Mouse (Mus musculus): Measurements from ENCODE around the gene Gnpnat1. TPM values are rescaled to one million over a fixed set of nuclear protein-coding genes. Genes with fewer than 3 reads are reported as not detected.

Gnpnat1 gene
- polyA plus RNA-seq, 1 experiment, result 98.5 TPM

- Histone ChIP-seq H3K27me3 (ENCODE audit: control insufficient read depth, insufficient read depth, low read length, poor library complexity, severe bottlenecking) (no peaks in the 10 kb centered on the region), H3K4me1 (ENCODE audit: control insufficient read depth, insufficient read depth, low read length) (peaks cover 1% of the 10 kb centered on the region), H3K9me3 (replicated peaks; ENCODE audit: control insufficient read depth, insufficient read depth, low read length, poor library complexity, severe bottlenecking) (no peaks in the 10 kb centered on the region), H3K9ac (ENCODE audit: low read depth, poor library complexity, severe bottlenecking) (peak overlapping the region; percentile 65), H3K36me3 (ENCODE audit: control insufficient read depth, insufficient read depth, low read length, poor library complexity, severe bottlenecking) (no peaks in the 10 kb centered on the region), H3K27ac (ENCODE audit: insufficient read depth, low read length) (peak overlapping the region; percentile 98), H3K4me3 (ENCODE audit: low read depth, low read length) (peak overlapping the region; percentile 17)
- TF ChIP-seq EP300 (IDR thresholded peaks at IDR 0.05; ENCODE audit: insufficient read depth, low read depth, low read length) (peak; percentile 96), POLR2A (IDR thresholded peaks at IDR 0.05; ENCODE audit: insufficient read depth, low read length) (no peak)
Measured at GRCm38 (mm10) chr14:45445445-45445844, 40.7 kb upstream of the Gnpnat1 start.

GRCm38 (mm10) chr14:45444870-45445269 is 40.2 kb upstream of the Gnpnat1 start:
- peak overlapping the region; percentile 65; the same call in 1 of the 2 replicates for H3K9ac ChIP-seq (ENCODE audit: low read depth, poor library complexity, severe bottlenecking)
- no peaks in the 10 kb centered on the region for H3K9me3 ChIP-seq (replicated peaks; ENCODE audit: control insufficient read depth, insufficient read depth, low read length, poor library complexity, severe bottlenecking)
- no peaks in the 10 kb centered on the region for H3K27me3 ChIP-seq (ENCODE audit: control insufficient read depth, insufficient read depth, low read length, poor library complexity, severe bottlenecking)
- peaks cover 1% of the 10 kb centered on the region for H3K4me1 ChIP-seq (ENCODE audit: control insufficient read depth, insufficient read depth, low read length)
- H3K36me3 ChIP-seq (ENCODE audit: control insufficient read depth, insufficient read depth, low read length, poor library complexity, severe bottlenecking), result no peaks in the 10 kb centered on the region
- TF ChIP-seq CTCF (IDR thresholded peaks at IDR 0.05; ENCODE audit: low read depth, low read length) (no peak), EP300 (IDR thresholded peaks at IDR 0.05; ENCODE audit: insufficient read depth, low read depth, low read length) (0 out of 2 replicates have a peak, but pooled peaks have one; percentile 21)
- peak overlapping the region; percentile 98 for H3K27ac ChIP-seq (ENCODE audit: insufficient read depth, low read length)
- H3K4me3 ChIP-seq (ENCODE audit: low read depth, low read length), result 0 out of 2 replicates have a peak overlapping the region, but pooled peaks have one; percentile 17

- peaks cover 1% of the 10 kb centered on the region for H3K4me1 ChIP-seq (ENCODE audit: control insufficient read depth, insufficient read depth, low read length)
- TF ChIP-seq POLR2A (IDR thresholded peaks at IDR 0.05; ENCODE audit: insufficient read depth, low read length) (no peak), EP300 (IDR thresholded peaks at IDR 0.05; ENCODE audit: insufficient read depth, low read depth, low read length) (no peak), CTCF (IDR thresholded peaks at IDR 0.05; ENCODE audit: low read depth, low read length) (no peak)
- no peaks in the 10 kb centered on the region for H3K27me3 ChIP-seq (ENCODE audit: control insufficient read depth, insufficient read depth, low read length, poor library complexity, severe bottlenecking)
- H3K9ac ChIP-seq (ENCODE audit: low read depth, poor library complexity, severe bottlenecking), result 0 out of 2 replicates have a peak overlapping the region, but pooled peaks have one; percentile 47
- no peak overlapping the region for H3K4me3 ChIP-seq (ENCODE audit: low read depth, low read length)
- H3K27ac ChIP-seq (ENCODE audit: insufficient read depth, low read length), result peak overlapping the region; percentile 74
- no peaks in the 10 kb centered on the region for H3K36me3 ChIP-seq (ENCODE audit: control insufficient read depth, insufficient read depth, low read length, poor library complexity, severe bottlenecking)
- H3K9me3 ChIP-seq (replicated peaks; ENCODE audit: control insufficient read depth, insufficient read depth, low read length, poor library complexity, severe bottlenecking), result no peaks in the 10 kb centered on the region
Measured at GRCm38 (mm10) chr14:45442781-45443560, 38.3 kb upstream of the Gnpnat1 start.

- no peak overlapping the region for H3K4me3 ChIP-seq (ENCODE audit: low read depth, low read length)
- peaks cover 3% of the 10 kb centered on the region for H3K4me1 ChIP-seq (ENCODE audit: control insufficient read depth, insufficient read depth, low read length)
- TF ChIP-seq EP300 (IDR thresholded peaks at IDR 0.05; ENCODE audit: insufficient read depth, low read depth, low read length) (no peak), CTCF (IDR thresholded peaks at IDR 0.05; ENCODE audit: low read depth, low read length) (no peak), POLR2A (IDR thresholded peaks at IDR 0.05; ENCODE audit: insufficient read depth, low read length) (no peak)
- H3K36me3 ChIP-seq (ENCODE audit: control insufficient read depth, insufficient read depth, low read length, poor library complexity, severe bottlenecking), result no peaks in the 10 kb centered on the region
- H3K27me3 ChIP-seq (ENCODE audit: control insufficient read depth, insufficient read depth, low read length, poor library complexity, severe bottlenecking), result no peaks in the 10 kb centered on the region
- H3K9me3 ChIP-seq (replicated peaks; ENCODE audit: control insufficient read depth, insufficient read depth, low read length, poor library complexity, severe bottlenecking), result no peaks in the 10 kb centered on the region
- no peak overlapping the region for H3K27ac ChIP-seq (ENCODE audit: insufficient read depth, low read length)
- no peak overlapping the region for H3K9ac ChIP-seq (ENCODE audit: low read depth, poor library complexity, severe bottlenecking)
Measured at GRCm38 (mm10) chr14:45441291-45441690, 36.6 kb upstream of the Gnpnat1 start.

- no peak overlapping the region for H3K27ac ChIP-seq (ENCODE audit: insufficient read depth, low read length)
- H3K9me3 ChIP-seq (replicated peaks; ENCODE audit: control insufficient read depth, insufficient read depth, low read length, poor library complexity, severe bottlenecking), result no peaks in the 10 kb centered on the region
- H3K4me3 ChIP-seq (ENCODE audit: low read depth, low read length), result no peak overlapping the region
- no peak for TF ChIP-seq POLR2A (IDR thresholded peaks at IDR 0.05; ENCODE audit: insufficient read depth, low read length)
- no peak for TF ChIP-seq CTCF (IDR thresholded peaks at IDR 0.05; ENCODE audit: low read depth, low read length)
- TF ChIP-seq EP300 (IDR thresholded peaks at IDR 0.05; ENCODE audit: insufficient read depth, low read depth, low read length), result no peak
- no peaks in the 10 kb centered on the region for H3K36me3 ChIP-seq (ENCODE audit: control insufficient read depth, insufficient read depth, low read length, poor library complexity, severe bottlenecking)
- no peak overlapping the region for H3K9ac ChIP-seq (ENCODE audit: low read depth, poor library complexity, severe bottlenecking)
- H3K27me3 ChIP-seq (ENCODE audit: control insufficient read depth, insufficient read depth, low read length, poor library complexity, severe bottlenecking), result no peaks in the 10 kb centered on the region
- H3K4me1 ChIP-seq (ENCODE audit: control insufficient read depth, insufficient read depth, low read length), result peaks cover 3% of the 10 kb centered on the region
Measured at GRCm38 (mm10) chr14:45439387-45439786, 34.7 kb upstream of the Gnpnat1 start.

GRCm38 (mm10) chr14:45438931-45439275 is 34.2 kb upstream of the Gnpnat1 start:
- peaks cover 3% of the 10 kb centered on the region for H3K4me1 ChIP-seq (ENCODE audit: control insufficient read depth, insufficient read depth, low read length)
- no peak overlapping the region for H3K9ac ChIP-seq (ENCODE audit: low read depth, poor library complexity, severe bottlenecking)
- no peak for TF ChIP-seq CTCF (IDR thresholded peaks at IDR 0.05; ENCODE audit: low read depth, low read length)
- TF ChIP-seq POLR2A (IDR thresholded peaks at IDR 0.05; ENCODE audit: insufficient read depth, low read length), result no peak
- no peak for TF ChIP-seq EP300 (IDR thresholded peaks at IDR 0.05; ENCODE audit: insufficient read depth, low read depth, low read length)
- no peaks in the 10 kb centered on the region for H3K27me3 ChIP-seq (ENCODE audit: control insufficient read depth, insufficient read depth, low read length, poor library complexity, severe bottlenecking)
- H3K9me3 ChIP-seq (replicated peaks; ENCODE audit: control insufficient read depth, insufficient read depth, low read length, poor library complexity, severe bottlenecking), result no peaks in the 10 kb centered on the region
- H3K4me3 ChIP-seq (ENCODE audit: low read depth, low read length), result no peak overlapping the region
- H3K27ac ChIP-seq (ENCODE audit: insufficient read depth, low read length), result no peak overlapping the region
- no peaks in the 10 kb centered on the region for H3K36me3 ChIP-seq (ENCODE audit: control insufficient read depth, insufficient read depth, low read length, poor library complexity, severe bottlenecking)

Measured in ES-Bruce4 (cell line).